Mouse (Mus musculus): ENCODE measurements around the gene Gpr179.

DNA sequence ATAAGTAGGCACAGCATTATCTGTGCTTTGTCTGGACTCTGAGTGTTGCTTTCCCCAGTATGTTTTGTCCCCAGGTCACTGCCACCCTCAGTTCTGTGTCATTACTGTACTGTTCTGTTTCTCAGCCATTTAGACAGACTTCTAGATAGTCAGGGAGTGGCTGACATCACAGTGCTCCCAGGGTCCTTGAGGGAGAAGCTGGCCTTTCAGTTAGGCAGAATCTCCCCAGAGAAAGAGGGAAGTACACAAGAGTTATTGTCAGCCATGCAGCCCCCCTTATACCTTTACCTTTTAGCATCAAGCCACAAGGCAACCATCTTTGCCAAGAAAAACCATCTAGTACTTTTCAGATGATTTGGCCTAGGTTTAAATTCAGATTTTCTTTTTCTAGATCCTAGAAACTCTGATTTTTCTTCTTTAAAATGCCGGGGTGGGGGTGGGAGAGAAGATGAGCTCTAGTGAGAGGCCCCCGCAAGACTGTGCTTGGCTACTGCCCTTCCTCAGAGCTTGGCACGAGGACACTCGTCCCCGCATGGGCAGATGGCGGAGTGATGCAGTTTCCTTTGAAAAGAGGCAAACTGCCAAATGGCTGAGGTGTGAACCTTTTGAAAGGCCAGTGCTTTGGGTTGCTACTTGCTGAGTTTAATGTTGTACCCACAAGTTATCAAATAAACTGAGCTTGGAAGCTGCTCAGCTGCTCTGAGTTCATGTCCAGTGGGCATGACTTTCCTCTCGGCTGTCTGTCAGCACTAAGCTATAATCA lies 18.6 kb upstream of the Gpr179 start:
- TF ChIP-seq POLR2A (IDR thresholded peaks at IDR 0.05; ENCODE audit: extremely low read depth, insufficient read depth, low read length) (no peak), CTCF (IDR thresholded peaks at IDR 0.05; ENCODE audit: low read depth, low read length) (no peak)
